Mouse (Mus musculus): ENCODE results near the gene Frmd4a.
"Not testable (repeated sequence)": the region's sequence is repeated elsewhere in the genome, so short reads cannot be mapped to it uniquely, and the experiment has no call there.

The Frmd4a gene

DNA sequence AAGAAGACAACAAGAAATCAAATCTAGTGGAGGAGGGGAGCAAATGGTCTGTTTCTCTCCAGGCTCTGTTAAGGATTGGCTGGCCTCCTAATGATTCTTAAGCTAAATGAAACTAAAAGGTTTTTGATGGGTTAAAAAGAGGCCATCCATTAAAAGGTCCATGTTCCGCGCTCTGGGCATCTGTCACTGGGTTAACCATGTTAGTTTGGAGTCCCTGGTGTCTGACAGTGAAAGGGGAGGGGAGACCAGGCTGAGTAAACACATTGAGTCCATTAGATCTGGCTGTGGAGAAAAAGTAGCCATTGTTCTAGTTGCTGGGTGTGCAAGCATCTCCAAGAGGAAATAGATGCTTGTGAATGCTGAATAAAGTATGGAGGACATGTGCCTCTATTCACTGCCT, 534.3 kb downstream of the Frmd4a start:
- no peak for DNase-seq (ENCODE audit: low read depth, low spot score)

DNA sequence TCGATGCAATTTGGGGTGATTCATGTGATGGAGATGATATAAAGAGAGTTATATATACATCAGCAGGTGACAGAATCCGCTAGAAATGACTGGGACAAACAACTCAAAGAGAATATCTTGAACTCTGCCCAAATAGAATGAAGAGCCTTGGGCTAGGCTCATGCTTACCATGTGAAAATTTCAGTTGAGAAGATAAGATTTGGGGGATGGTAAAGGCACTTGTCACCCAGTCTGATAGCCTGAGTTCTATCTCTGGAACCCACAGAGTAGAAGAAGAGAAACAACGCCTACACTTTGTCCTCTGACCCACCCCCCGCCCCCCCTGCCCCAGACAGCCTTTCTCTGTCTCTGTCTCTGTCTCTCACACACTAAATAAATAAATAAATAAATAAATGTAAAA, 535.0 kb downstream of the Frmd4a start:
- DNase-seq (ENCODE audit: low read depth, low spot score): no peak

DNA sequence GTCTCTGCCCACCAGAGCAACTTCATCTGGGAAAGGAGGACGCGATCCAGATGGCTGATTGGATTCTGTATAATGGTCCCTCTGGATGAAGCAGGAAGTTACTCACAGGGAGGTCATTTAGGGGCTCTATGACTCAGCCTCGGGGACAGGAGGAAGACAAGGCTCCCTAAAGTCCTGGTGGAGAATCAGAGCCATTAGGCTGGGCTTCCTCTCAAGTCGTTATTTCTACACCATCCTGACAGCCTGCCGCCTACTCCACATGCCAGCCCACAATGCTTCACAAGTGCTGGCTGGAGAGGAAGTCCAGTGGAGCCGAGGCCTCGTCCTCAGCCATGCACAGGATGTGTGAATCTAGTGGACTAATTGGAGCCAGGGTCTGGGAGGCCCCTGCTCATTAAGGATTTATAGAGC, 537.7 kb downstream of the Frmd4a start:
- DNase-seq (ENCODE audit: low read depth, low spot score): no peak

DNA sequence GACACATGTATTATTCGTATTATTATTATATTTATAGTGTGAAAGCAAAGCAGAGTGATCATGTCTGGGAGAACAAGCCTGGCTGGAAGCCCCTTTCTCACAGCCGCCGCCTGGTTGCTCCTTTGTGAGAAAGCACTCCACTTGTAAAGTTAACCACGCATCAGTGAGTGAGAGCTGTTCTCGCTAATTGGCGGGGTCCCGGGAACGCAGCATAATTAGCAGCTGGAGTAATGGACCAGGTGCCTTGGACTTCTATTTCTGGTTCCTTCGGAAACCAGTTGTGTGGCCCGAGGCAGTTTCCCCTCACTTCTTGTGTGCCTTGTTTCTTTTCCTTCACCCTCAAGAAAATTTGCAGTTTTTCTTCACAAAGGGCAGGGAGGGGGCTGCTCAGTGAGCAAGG, 538.7 kb downstream of the Frmd4a start:
- DNase-seq (ENCODE audit: low read depth, low spot score): no peak

DNA sequence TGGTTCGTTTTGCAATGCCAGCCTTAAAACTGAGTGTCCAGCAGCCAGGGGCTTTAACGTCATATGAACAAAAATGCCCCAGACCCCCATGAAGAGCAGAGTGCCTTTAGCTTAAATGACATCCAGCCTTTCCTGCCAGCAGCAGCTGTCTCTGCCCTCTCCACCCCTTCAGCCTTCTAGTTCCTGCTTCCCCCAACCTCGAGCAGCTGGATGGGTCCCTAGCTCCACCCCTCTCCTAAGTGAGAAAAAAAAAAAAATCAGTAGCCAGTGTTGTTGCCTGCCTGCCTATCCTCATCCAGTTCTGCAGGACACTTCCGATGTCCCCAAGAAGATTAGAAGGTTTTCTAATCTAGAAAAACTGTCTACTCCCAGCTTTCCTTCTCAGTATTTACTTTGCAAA, 539.5 kb downstream of the Frmd4a start:
- DNase-seq (ENCODE audit: low read depth, low spot score): no peak

DNA sequence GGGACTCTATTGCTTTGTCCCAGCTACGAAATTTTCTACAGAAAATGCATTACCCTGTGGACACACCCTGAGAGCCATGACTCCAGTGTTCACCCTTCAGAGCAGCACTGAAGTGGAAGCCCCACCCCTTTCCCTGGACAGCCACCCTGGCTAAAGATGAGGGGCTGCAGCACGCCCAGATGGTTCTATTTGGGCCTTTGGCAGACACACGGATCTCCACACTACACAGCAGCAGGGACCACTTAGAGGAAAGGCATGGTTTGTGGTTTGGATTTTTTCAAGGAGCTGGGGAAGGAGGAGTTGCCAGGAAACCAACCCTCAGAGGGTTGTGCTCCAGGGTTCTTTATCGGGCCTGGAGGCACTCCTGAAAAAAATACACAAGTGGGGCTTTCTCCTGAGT, 539.9 kb downstream of the Frmd4a start:
- DNase-seq (ENCODE audit: low read depth, low spot score): no peak

DNA sequence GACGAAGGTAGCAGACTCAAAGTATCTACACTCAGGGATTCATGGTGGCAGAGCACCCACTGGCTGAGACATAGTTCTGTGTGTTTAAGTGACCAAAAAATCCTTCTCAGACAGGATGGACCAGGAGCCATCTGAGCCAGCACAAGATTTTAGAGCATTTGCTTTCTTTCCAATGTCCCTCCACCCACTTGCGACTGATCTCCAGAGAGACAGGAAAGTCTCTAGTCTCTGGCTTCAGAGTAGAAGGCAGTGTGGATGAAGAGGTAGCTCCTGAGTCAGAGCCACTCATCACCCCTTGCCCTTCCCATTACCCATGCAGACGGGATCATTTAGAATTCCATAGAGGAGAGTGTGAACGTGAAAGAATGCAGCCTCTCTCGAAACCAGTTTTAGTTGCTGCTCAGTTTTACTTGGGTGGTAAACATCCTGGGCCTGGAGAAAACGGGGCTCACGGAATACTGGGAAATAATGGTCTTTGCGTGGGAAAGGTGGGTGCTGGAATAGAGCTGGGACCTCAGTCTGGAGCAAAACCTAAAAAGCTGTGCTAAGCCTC, 541.2 kb downstream of the Frmd4a start:
- no peak for DNase-seq (ENCODE audit: low read depth, low spot score)

DNA sequence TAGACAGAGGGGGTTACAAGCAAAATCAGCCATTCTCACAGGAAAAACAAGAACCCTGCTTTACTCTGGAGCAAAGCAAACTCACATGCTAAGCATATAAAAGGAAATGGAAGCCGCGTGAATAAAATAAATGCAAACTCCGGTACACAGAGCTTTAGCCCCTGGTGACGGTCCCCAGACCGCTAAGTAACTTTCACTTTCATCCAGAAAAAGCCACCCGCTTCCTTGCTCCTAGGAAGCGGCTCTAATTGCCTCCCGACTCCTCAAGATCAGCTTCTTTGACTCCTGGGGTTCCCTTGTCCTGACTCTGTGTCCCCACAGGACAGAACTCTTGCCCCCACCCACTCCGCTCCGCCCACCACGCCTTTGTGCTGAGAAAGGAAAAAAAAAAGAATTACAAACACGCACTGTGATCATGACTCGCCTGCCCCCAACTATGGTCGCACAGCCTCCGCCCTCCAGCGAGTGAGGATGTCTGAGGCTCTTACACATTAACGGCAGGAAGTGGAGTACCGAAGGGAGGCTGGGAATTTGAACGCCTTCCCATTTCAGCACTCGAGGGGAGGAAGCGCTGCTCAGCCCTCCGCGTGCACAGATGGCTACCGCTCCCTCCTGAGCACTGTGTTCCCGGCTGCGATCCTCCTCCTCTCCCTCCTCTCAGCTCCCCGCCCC, 541.8 kb downstream of the Frmd4a start:
- DNase-seq (ENCODE audit: low read depth, low spot score): peak; percentile 88

DNA sequence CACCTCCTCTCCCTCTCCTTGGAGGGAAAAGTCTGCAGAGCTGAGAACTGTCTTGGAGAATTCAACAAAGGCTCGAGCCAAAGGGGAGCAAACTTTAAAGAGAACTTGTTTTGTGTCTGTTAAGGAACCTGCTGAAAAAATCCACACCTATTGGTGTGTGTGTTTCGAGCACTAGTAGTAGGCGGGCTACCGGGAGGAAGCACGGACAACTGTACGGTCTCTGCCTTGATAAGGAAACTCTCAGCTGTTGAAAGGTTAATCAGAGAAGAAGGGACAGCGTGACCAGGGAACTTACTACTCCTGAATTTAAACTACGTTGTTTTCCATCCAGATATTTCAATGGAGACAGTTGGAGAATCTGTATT, 542.3 kb downstream of the Frmd4a start:
- DNase-seq (ENCODE audit: low read depth, low spot score): no peak

DNA sequence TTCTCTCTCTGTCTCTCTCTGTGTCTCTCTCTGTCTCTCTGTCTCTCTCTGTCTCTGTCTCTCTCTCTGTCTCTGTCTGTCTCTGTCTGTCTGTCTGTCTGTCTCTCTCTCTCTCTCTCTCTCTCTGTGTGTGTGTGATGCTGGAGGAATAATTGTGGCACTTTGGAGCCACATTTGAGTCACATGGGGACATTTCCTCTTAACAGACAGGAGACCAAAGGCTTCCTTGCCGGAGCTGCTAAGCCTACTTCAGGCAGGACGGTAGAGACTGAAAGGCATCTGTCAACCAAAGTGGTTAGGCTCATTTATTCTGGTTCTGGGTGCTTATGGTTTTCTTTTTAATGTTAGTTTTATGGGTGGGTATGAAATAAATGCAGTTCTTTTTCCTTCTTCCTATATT, 543.0 kb downstream of the Frmd4a start:
- DNase-seq (ENCODE audit: low read depth, low spot score): not testable (repeated sequence)

DNA sequence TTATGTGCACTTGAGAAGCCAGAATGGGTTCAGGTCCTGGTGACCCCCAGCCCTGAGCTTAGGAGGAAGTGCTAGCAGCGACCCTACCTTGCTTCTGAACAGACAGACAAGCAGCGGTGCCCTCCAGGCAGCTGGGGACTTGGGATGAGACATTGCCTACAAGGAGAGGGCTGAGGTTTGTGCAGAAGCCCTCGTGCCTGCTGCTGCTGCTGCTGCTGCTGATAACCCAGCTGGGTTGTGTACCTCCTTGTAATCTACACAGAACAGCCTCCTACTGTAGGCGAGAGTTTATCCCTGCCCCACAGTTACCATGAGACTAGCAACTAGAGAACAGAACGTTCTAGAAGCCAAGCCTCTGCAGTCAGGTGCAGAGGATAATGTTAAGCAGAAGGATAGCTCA, 543.7 kb downstream of the Frmd4a start:
- no peak for DNase-seq (ENCODE audit: low read depth, low spot score)

DNA sequence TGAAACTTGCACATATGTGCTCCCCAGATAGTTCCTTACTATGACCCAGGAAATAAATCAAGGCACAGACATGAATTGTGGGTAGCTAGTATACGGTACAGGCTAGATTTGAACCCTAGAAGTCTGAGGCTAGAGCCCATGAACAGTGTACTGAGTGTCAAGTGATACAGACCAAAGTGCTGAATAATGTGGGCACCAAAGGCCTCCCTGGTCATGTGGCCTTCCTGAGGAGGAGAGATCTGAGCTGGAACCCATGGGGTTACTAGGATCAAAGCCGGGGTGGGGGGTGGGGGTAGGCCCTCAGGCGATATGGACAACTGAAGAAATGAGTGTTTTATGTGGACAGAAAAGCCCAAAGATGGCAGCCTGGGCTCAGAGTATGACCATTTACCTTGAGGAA, 544.9 kb downstream of the Frmd4a start:
- no peak for DNase-seq (ENCODE audit: low read depth, low spot score)

DNA sequence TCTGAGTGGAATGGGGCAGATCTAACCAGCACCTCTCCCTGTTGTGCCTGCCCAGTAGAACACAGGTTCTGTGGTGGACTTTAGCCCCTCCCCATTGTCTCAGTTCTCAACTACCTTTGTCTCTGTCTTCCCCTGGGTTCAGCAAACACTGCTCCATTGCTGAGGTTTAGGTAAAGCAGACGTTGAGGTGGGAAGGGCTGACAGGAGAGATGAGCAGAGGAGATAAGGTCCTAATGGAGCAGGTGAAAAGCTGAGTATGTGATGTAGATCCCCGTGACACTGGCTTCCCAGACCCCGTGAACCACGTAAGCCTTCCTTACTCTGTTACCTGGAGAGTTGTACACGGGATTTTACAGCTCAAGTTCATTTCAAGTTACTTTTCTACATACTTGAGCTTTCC, 545.3 kb downstream of the Frmd4a start:
- DNase-seq (ENCODE audit: low read depth, low spot score): no peak

DNA sequence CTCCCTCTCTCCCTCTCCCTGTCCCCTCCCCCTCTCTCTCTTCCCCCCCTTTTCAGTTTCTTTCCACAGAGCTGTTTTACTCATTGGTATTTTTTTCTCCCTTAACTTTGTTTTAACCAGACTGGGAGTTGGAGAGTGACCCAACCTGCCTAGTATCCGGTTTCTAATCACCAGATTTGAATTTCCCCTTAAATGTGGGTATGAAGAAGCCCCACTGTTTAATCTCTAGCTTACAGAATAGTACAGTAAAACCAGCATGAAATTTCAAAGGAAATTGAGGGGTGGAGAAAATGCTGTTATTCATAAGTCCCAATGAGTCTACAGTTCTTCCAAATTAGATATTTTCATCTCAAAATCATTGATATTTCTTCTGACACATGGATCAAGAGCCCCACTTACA, 545.8 kb downstream of the Frmd4a start:
- DNase-seq (ENCODE audit: low read depth, low spot score): no peak

DNA sequence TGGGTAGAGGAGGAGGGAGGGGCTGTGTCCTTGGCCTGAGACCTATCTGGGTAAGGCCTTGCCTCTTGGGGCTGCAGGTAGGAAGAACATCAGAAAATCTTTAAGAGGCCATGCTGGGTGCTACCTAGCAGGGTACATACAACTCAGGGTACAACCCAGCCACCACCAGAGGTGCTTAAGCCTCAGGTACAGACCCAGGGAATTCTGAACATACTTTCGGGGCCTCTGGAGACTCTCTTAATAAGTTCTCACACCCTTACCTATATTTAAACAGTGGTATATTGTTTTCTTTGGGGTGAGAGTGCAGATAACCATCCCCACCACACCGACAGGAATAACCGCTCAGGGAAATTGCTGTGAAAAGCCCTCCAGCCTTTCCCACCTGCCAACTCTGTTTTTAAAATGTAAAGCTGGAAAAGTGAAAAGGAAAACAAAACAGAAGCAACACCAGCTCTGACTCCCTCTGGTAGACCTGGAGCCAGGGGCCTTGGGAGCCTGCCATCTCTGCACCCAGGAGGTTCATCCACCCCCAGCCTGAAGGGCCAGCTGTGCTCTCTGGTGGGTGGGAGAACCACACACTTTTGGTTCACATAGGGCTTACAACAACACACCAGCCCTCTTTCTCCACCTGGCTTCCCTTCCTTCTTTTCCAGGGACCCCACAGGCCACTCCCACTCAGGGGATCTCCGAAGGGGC, 548.9 kb downstream of the Frmd4a start:
- no peak for DNase-seq (ENCODE audit: low read depth, low spot score)

DNA sequence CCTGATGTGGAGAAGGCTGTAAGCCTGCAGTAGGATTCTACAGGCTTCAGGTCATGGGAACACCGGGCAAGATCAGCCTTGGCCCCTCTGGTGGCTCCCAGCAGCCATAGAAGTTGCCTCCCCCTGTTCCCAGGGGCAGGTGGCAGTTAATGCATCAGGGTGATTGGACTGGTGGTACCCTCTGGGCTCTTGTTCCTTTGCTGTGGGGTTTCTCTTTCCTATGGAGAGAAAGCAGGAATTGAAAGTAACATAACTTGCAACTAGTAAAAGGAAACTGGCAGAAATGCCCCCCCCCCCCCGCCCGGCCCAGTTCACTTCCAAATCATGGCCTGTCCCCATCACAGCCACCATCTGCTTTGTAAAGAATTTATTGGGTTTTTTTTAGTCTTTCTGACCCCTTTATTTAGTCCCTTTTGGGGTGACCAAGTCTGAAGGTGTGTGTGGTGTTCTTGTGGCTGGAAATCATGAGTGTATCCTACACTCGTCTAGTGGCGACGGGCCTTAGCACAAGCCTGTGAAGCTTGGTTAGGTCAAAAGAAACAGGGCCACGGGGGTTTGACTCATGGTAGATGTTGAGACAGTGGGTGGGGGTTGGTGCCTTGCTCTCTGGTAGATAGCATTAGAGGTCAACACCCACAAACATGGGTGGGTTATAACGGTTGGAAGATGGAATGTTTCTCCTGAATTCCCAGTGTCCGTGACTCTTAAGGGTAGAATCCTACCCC, 549.6 kb downstream of the Frmd4a start:
- no peak for DNase-seq (ENCODE audit: low read depth, low spot score)

DNA sequence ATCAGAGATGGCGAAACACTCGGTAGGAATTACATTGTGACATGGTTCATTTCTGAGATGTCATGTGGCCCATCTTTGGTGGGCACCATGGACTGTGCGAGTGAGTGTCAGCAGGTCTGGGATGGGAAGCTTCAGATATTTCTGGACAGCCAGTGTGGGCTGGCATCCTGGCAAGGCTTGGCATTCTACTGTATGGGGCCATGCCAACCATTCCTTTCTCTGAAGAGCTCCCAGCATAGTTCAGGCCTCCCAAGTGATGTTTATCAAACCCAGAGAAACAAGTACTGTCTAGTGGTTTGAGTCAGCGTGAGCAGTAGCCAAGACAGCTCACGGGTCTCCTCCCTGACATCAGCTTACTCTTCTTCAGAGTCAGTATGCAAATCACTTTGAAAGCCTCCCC, 551.5 kb downstream of the Frmd4a start:
- no peak for DNase-seq (ENCODE audit: low read depth, low spot score)

DNA sequence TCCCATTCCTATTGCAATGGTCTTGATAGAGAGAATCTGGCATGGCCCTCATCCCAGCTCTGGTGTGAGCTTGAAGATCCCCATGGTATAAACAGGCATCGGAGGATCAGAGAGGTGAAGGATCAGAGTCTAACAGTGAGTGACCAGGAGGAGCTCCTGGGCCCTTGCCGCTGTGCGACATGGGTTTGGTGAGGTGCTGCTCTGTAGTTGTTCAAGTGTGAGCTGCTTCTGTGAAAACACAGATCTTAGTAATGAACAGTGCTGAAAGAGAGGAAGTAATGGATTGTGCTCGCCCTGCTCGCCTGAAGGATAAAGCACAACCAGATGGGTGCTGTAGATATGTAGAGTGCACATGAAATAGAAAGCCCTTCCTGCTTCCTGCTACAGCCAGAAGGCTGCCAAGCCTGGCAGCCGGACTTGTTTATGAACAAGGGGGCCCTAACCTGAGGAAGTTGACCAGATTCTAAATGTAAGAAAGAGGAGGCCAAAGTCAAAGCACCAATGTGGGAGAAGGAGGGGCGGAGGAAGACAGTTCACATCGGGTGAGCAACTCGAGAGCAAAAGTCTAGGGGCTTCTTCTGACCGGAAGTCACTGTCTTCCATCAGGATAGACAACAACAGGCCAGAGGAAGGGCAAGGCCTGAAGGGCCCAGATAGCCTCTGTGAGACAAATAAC, 552.8 kb downstream of the Frmd4a start:
- DNase-seq (ENCODE audit: low read depth, low spot score): no peak

DNA sequence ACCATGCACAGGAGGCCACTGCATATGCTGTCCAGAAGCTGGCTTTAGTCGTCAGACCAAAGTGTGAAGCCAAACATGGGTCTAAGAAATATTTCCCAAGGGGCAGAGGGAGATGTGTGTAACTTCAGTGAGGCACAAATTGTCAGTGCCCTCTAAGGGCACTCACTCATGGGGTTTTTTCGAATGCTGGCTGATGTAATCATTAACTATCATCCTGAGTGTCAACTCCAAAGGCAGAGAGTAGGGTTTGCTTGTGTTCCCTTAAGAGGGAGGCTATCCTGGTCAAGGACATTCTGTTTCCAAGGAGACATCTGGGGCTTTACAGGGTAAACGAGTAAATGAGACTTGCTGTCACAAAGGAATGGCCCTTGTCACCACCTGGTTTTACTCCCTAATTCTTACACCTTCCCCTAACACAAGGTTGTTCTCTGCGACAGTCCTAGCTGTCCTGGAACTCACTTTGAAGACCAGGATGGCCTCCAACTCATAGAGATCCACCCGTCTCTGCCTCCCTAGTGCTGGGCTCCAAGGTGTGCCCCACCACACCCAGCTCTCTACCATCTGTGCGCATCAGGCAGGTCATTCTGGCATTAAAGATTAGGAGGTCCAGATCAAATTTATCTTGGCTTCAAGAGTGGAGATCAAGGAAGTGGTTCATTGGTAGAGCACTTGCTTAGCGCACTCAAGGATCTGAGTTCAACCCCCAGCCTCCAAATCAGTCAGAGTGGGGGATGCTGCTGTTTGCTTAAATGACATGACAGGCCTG, 555.2 kb downstream of the Frmd4a start:
- no peak for DNase-seq (ENCODE audit: low read depth, low spot score)

DNA sequence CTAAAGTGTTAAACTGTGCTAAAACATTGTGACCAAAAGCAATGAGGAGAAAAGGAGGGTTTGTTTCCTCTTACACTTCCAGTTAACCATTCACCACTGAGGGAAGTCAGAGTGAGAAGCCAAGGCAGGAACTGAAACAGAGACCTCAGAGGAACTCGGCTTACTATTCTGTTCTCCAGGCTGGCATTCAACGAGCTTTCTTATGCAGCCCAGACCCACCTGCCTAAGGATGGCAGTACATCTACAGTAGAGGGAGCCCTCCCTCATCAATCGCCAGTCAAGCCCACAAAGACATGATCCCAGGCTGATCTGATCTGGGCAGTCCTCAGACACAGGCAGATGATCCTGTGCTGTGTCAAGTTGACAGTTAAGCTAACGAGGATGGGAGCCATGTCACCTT, 555.9 kb downstream of the Frmd4a start:
- peak; percentile 46 for DNase-seq (ENCODE audit: low read depth, low spot score)

DNA sequence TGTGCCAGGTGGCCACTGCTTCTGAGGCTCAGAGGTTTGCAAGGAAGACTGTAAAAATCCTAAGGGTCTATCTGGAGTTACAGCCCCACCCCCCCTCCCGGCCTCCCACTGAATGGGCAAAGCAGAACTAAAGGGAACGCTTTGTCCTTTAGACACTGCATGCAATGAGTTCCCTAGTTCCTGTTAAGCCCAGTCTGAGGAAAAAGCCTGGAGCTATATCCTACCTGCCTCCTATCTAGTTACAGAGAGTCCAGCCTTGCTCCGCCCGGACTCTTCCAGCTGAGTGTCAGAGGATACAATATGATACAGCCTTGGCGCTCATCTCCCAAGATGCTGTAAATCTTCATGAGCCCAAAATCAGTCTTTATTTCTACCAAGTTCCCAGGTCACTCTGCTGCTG, 556.7 kb downstream of the Frmd4a start:
- peak; percentile 75 for DNase-seq (ENCODE audit: low read depth, low spot score)

All from ZHBTc4 (cell line).